Mouse (Mus musculus) ovary, adult 18-20 months (tissue): ENCODE data around the gene Stk32c.

Experiments
- DNase-seq: peaks from one replicate; pipeline ENCODE4 v3.0.0; 2022; ENCODE audit warnings: low spot score, mixed read lengths

The Stk32c gene

GRCm38 (mm10) chr7:139197022-139197421 lies 16.1 kb downstream of the Stk32c start:
- no peak for DNase-seq

DNA sequence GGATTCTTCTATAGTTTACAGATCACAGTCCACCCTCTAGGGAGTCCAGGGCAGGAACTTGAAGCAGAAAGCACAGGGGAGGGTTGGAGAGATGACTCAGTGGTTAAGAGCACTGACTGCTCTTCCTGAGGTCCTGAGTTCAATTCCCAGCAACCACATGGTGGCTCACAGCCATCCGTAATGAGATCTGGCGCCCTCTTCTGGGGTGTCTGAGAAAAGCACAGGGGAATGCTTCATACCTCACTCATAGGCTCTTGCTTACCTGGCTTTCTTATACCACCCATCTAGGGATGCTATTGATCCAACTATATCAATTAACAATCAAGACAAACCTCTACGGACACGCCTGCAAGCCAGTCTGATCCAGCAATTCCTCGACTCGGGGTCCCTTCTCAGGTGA lies 21.5 kb downstream of the Stk32c start:
- no peak for DNase-seq

- no peak for DNase-seq
Measured at GRCm38 (mm10) chr7:139190616-139191015, 22.5 kb downstream of the Stk32c start.

DNA sequence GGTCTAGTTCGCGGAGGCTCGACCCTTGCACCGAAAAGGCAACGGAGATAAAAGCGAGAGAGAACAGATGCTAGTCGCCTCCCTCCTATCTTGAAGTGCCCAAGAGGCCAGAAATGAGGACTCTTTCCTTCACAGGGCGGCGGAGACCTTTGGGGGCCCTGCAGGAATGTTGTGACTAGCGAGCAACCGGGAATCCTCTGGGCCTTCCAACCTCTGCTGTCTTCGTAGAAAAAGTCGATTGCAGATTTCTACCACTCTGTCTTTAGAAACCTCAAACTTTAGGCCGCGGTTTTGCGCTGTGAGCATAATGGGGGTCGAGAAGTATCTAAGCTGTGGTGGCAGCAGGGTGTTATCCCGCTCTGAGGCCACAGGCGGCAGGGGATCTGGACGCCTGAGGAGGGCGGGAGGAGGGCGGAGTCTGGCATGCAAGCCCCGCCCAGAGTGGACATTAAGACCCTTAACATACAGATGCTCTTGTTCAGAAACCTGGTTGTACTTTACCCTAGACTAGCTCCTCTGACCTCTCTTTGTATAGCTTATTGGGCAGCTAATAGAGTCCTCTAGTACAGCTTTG lies 24.4 kb downstream of the Stk32c start:
- no peak for DNase-seq

GRCm38 (mm10) chr7:139187771-139188633 lies 25.1 kb downstream of the Stk32c start:
- DNase-seq = peak; percentile 71

GRCm38 (mm10) chr7:139187277-139187676 lies 25.8 kb downstream of the Stk32c start:
- DNase-seq = no peak

DNA sequence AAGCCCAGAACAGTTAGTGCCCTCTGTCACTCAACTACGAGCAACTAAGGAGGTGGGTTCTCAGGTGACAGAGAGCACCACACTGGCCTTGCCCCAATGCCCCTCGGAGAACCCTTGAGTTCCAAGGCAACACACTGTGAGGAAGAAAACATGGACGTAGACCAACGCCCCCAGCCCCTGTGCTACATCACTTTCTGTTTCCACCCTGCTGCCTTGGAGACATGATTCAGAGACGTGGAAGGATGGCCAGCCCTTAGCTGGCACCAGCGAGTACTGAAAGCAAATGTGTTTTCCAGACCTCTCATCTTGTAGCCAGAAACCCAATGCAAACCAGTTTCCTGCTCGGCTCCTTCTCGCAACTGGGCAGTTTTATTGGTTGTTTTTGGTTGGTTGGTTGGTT lies 26.7 kb downstream of the Stk32c start:
- DNase-seq = no peak

DNA sequence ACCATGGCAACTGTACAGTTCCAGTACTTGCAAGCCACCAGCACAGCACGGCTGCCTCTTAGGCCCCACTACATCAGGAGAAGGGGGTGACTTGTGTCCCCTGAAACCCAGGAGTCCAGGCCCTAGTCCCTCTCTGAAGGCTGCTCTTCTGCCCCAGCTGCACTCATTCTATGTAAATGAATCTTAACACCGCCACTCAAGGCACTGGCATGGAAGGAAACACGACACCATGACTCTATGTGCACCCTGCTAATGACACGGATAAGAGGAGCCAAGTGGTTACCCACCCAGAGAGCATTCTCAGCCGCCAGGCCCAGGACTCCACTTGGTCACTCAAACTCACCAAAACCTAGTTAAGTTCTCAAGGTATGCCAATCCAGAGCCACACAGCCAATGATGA lies 27.1 kb downstream of the Stk32c start:
- no peak for DNase-seq

DNA sequence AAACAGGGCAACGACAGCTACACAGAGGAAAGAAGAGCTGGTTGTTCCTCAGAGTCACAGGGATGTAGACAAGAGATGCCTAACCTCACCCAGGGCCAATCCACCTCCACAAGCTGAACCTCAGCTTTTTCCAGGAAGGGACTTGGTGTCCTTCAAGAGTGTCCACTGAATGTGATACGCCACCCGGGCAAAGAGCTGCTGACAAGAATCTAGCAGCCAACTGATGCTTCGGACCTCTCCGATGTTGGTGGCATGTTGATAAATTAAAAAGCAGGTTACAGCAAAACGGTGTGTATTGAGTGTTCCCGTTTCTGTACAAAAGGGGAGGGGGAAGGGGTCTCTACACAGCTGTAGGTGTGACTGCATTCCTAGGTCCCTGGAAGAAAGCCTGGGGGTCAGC lies 28.3 kb downstream of the Stk32c start:
- DNase-seq = no peak

DNA sequence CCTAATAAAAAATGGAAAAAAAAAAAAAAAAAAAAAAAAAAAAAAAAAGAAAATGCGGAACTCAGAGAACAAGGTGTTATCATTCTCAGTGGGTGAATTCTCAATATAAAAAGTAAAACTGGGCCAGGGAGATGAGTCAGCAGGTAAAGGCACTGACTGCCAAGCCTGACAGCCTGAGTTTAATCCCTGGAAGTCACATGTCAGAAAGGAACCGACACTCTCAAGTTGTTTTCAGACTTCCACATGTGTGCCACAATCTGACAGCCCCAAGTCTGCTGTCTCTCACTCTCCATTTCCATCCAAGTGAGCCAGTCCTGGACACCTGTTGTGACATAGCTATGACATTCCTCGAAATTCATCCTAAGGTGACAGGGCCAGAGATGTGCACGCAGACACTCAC lies 28.7 kb downstream of the Stk32c start:
- DNase-seq = no peak

DNA sequence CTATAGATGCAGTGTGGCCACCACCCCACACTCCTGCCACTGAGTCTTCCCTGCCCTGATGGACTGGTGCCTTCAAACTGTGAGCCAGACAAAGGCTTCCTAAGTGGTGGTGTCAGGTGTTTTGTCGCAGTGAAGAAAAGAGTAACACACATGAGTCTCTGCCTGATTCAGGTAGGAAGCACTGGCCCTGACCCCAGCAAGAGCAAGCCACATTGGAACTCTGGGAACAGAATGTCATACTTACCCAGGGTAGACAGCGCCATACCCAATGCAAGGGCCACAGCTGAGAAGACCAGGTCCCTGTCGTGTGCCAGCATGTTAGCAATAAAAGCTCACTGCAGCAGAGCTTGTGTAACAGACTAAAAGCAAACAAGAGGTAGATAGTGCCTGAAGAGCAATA lies 33.0 kb downstream of the Stk32c start:
- DNase-seq = no peak

DNA sequence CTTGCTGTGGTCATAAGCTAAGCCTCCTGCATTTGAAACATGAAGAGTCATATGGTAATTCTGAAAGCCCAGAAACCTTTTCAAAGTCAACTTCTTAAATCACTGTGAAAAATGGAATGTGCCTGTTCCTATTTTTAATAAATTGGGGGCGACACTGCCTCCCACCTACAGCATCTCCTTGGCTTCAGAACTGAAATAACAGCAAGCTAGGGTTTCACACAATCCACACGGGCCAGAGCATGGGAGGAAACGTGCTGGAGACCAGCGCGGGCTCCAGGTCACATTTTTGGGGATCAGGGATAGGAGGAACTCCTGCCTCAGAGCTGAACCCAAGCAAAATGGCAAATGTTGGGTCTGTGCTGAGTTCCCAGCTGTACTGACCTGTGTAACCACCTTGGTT lies 33.8 kb downstream of the Stk32c start:
- DNase-seq = no peak

DNA sequence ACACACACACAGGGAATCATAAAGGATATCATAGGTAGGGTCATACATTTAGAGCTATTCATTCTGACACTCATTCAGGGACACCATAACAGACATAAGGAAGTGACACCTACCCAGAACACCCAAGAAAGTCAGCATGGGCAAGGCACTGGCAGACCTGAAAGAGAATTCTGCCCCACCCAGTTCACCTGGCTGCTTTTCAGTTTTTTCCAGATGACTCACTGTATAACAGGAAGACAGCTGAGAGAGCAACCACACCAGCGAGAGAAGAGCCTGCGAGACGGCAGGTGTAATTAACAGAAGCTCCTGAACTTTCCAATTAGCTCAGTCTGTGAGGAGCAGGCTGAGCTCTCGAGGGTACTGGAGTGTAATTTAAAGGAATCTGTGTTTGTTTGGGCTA lies 44.0 kb downstream of the Stk32c start:
- DNase-seq = no peak

GRCm38 (mm10) chr7:139164410-139164809 lies 48.7 kb downstream of the Stk32c start:
- no peak for DNase-seq

DNA sequence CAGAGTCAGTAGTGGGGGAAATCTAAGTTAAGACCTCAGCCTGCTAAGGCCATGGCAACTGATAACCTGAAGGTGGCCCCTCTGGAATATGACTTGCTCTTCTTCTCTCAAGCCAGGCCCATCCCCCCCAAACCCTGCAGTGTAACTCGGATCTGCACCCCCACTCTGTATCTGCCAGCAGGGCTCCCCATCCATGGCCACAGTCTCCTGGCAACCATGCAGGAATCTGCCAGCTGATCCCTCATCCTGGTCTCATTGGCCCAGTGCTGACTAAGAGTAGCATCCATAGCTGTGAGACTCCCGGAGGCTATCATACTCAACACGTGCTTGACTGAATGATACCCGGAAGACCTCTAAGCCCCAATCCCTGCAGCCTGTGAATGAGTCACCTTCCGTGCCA lies 54.2 kb downstream of the Stk32c start:
- no peak for DNase-seq

DNA sequence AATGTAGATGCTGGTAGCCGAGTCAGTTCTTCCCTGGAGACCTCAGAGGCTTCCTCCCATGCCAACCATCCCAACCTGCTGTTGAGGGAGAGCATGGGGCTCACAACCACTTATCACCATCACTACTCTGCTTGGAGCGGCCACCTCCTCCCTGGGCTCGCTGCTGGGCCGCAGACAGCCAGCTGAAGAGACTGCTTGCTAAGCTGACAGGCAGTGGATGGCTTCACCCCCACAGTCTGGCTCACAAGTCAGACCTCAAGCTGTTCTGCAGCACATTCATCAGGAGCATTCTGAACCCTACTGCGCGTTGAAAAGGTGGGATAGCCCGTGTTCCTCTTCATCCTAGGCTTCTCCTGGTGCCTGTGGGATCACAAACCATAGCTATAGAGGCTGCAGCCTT lies 54.6 kb downstream of the Stk32c start:
- no peak for DNase-seq

DNA sequence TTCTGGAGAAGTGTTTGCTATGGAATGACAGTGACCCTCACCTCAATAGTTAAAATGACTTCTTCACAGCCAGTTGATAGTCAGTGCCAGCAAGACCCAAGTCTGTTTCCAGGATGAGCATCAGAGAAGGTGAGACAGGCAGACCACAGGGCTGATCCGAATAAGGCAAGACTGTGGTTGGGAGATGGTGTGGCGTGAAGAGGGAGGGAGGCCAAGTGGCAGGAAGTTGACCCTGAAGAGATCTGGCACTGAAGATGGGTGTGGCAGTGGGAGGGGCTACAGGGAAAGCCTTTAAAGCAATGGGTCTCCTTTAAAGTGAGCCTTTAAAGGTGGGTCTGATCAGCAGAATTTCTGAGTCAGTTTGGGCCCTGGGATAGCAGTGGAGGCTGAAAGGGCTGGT lies 55.6 kb downstream of the Stk32c start:
- DNase-seq = no peak

- no peak for DNase-seq
Measured at GRCm38 (mm10) chr7:139156341-139157058, 56.6 kb downstream of the Stk32c start.

- no peak for DNase-seq
Measured at GRCm38 (mm10) chr7:139152927-139153326, 60.2 kb downstream of the Stk32c start.

GRCm38 (mm10) chr7:139151116-139151515 lies 62.0 kb downstream of the Stk32c start:
- DNase-seq = no peak

DNA sequence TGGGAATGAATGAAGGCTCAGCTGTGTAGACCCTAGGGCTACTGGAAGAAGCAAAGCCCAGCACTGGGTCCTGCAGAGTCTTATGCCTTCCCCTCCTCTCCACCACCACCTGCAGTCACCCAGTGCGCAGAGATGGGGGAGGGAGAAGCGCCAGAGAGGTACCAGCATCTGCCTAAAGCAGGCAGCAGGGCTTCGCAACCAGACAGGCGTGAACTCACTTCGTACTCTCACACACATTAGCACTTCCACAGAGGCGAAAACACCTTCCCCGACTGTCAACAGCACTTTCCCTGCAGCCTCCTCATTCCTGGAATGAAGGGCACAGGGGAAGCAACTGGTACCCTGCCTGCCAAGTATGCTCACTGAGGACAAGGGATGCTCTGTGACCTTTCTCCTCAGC lies 63.7 kb downstream of the Stk32c start:
- no peak for DNase-seq

- no peak for DNase-seq
Measured at GRCm38 (mm10) chr7:139147360-139147759, 65.7 kb downstream of the Stk32c start.

DNA sequence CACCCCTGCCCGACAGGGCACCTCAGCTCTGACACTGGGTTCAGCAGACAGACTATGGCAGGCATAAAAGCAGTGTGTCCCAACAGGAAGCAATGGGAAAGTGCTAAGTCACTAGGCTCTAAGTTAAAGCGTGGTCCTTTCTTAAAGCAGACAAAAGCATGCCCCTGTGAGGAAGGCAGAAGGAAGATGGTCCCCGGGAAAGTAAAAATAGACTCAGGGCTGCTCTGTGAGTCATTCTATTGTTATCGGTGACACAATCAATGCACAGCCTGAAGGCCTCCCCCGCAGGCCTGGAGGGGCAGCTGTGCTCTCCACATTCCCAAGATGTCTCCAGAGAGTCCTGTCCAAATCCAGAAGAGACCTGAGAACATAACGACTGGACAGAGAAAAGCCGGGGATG lies 67.2 kb downstream of the Stk32c start:
- no peak for DNase-seq
